Mouse (Mus musculus) midbrain, postnatal 0 days (tissue): ENCODE data around the gene Cck. TPM values are rescaled to one million over a fixed set of nuclear protein-coding genes. Genes with fewer than 3 reads are reported as not detected.

Experiments
- ATAC-seq: fragments of 200-750 bp; cut with Nextera tagmentation; 2 replicates; pipeline ENCODE4 v1.8.0; 2017; ENCODE audit warnings: moderate number of reproducible peaks, mild to moderate bottlenecking, moderate TSS enrichment, moderate library complexity; ENCODE audit not compliant: low FRiP score
- DNase-seq: peaks from one replicate; pipeline ENCODE4 v3.0.0-alpha.2; 2015; ENCODE audit warnings: low spot score
- H3K27ac ChIP-seq: fragments of 300-500 bp; sonication (generic); 2 replicates; pipeline ENCODE4 v1.5.1; 2014; ENCODE audit warnings: low read depth, mild to moderate bottlenecking, low read length, mixed read lengths
- H3K27me3 ChIP-seq: fragments of 300-500 bp; sonication (generic); 2 replicates; pipeline ENCODE4 v1.6.1; 2014; ENCODE audit warnings: low read length, control low read depth, mixed read lengths; ENCODE audit not compliant: insufficient read depth
- H3K36me3 ChIP-seq: fragments of 300-500 bp; sonication (generic); 2 replicates; pipeline ENCODE4 v1.6.1; 2014; ENCODE audit warnings: low read length, control low read depth, mixed read lengths; ENCODE audit not compliant: insufficient read depth
- H3K4me1 ChIP-seq: fragments of 300-500 bp; sonication (generic); 2 replicates; pipeline ENCODE4 v1.6.1; 2014; ENCODE audit warnings: mild to moderate bottlenecking, control low read depth, antibody characterized with exemption, low read length, mixed read lengths; ENCODE audit not compliant: insufficient read depth
- H3K4me2 ChIP-seq: fragments of 300-500 bp; sonication (generic); 2 replicates; pipeline ENCODE4 v1.6.1; 2014; ENCODE audit warnings: low read depth, mild to moderate bottlenecking, low read length, mixed read lengths; ENCODE audit not compliant: poor library complexity, severe bottlenecking
- H3K4me3 ChIP-seq: fragments of 300-500 bp; sonication (generic); 2 replicates; pipeline ENCODE4 v1.5.1; 2014; ENCODE audit warnings: low read depth, mild to moderate bottlenecking, low read length, moderate library complexity
- H3K9ac ChIP-seq: fragments of 300-500 bp; sonication (generic); replicated peaks from 2 replicates; pipeline ENCODE4 v1.6.1; 2014; ENCODE audit warnings: mild to moderate bottlenecking, low read length, moderate library complexity, mixed read lengths; ENCODE audit not compliant: poor library complexity, severe bottlenecking
- H3K9me3 ChIP-seq: fragments of 300-500 bp; sonication (generic); 2 replicates; pipeline ENCODE4 v1.6.1; 2016; ENCODE audit warnings: low read length, control low read depth
- CTCF ChIP-seq: IDR thresholded peaks from 2 replicates; pipeline ENCODE4 v1.5.1; 2016; ENCODE audit warnings: antibody characterized with exemption, mild to moderate bottlenecking
- WGBS: fragments of 180-500 bp; shearing (Covaris S2); extraction: QIAGEN DNeasy Blood & Tissue Kit; methylation state at CpG from one replicate; pipeline ENCODE4 v1.1.7; 2014; 5-methylcytosine and 5-hydroxymethylcytosine counted together
- polyA plus RNA-seq: library from polyadenylated mRNA; unstranded; fragments of >200 nt; fragmentation: Nextera tagmentation; extraction: Ambion mirVana; gene quantifications from 2 replicates; pipeline ENCODE4 v1.2.1, GENCODE M21; 2015
- total RNA-seq: library from RNA; depleted of rRNA; stranded (reverse); fragments of >200 nt; gene quantifications from 2 replicates; pipeline ENCODE4 v1.2.3, GENCODE M21; 2014

Cck gene
- total and polyA plus RNA-seq, 2 experiments from 2014 or later, result 75.4 to 185 TPM

- Histone ChIP-seq H3K27ac (no peak overlapping the region), H3K4me1 (no peaks in the 10 kb centered on the region), H3K4me3 (no peak overlapping the region), H3K4me2 (no peak overlapping the region), H3K36me3 (peaks cover 38% of the 10 kb centered on the region), H3K9ac (no peak overlapping the region), H3K9me3 (no peaks in the 10 kb centered on the region), H3K27me3 (no peaks in the 10 kb centered on the region)
- no peak for ATAC-seq
- peak; percentile 63 for TF ChIP-seq CTCF
- 88% methylated on average over 5 of the region's 5 CpGs for WGBS
- DNase-seq, result no peak
Observed at GRCm38 (mm10) chr9:121474771-121475170, 20.7 kb downstream of the Cck start.

- no peaks in the 10 kb centered on the region for H3K9me3 ChIP-seq
- no peak for ATAC-seq
- H3K4me3 ChIP-seq, result no peak overlapping the region
- no peaks in the 10 kb centered on the region for H3K4me1 ChIP-seq
- 0 out of 2 replicates have a peak overlapping the region, but pooled peaks have one; percentile 13 for H3K9ac ChIP-seq
- WGBS, result 76% methylated on average over 6 of the region's 6 CpGs
- no peak overlapping the region for H3K27ac ChIP-seq
- peaks cover 63% of the 10 kb centered on the region for H3K36me3 ChIP-seq
- H3K27me3 ChIP-seq, result no peaks in the 10 kb centered on the region
- H3K4me2 ChIP-seq, result no peak overlapping the region
- no peak for TF ChIP-seq CTCF
- peak; percentile 78 for DNase-seq
Observed at GRCm38 (mm10) chr9:121469711-121470110, 25.8 kb downstream of the Cck start.

GRCm38 (mm10) chr9:121467460-121467859 lies 28.0 kb downstream of the Cck start:
- H3K27me3 ChIP-seq, result no peaks in the 10 kb centered on the region
- 75% methylated on average over 11 of the region's 11 CpGs for WGBS
- DNase-seq, result no peak
- no peaks in the 10 kb centered on the region for H3K9me3 ChIP-seq
- no peak overlapping the region for H3K4me3 ChIP-seq
- no peak for ATAC-seq
- H3K27ac ChIP-seq, result no peak overlapping the region
- no peak overlapping the region for H3K4me2 ChIP-seq
- H3K4me1 ChIP-seq, result no peaks in the 10 kb centered on the region
- no peak overlapping the region for H3K9ac ChIP-seq
- peaks cover 54% of the 10 kb centered on the region for H3K36me3 ChIP-seq
- TF ChIP-seq CTCF, result no peak

- DNase-seq, result no peak
- ATAC-seq, result no peak
- H3K27me3 ChIP-seq, result no peaks in the 10 kb centered on the region
- no peaks in the 10 kb centered on the region for H3K4me1 ChIP-seq
- peaks cover 62% of the 10 kb centered on the region for H3K36me3 ChIP-seq
- no peak for TF ChIP-seq CTCF
- 86% methylated on average over 16 of the region's 16 CpGs for WGBS
- H3K4me3 ChIP-seq, result no peak overlapping the region
- H3K9me3 ChIP-seq, result no peaks in the 10 kb centered on the region
- no peak overlapping the region for H3K4me2 ChIP-seq
- no peak overlapping the region for H3K27ac ChIP-seq
- H3K9ac ChIP-seq, result no peak overlapping the region
Observed at GRCm38 (mm10) chr9:121460527-121460926, 35.0 kb downstream of the Cck start.

GRCm38 (mm10) chr9:121459950-121460349 lies 35.5 kb downstream of the Cck start:
- DNase-seq (no peak), ATAC-seq (no peak)
- no peak for TF ChIP-seq CTCF
- H3K4me2 ChIP-seq, result no peak overlapping the region
- no peaks in the 10 kb centered on the region for H3K27me3 ChIP-seq
- no peaks in the 10 kb centered on the region for H3K4me1 ChIP-seq
- 80% methylated on average over 2 of the region's 2 CpGs for WGBS
- H3K9ac ChIP-seq, result no peak overlapping the region
- no peaks in the 10 kb centered on the region for H3K9me3 ChIP-seq
- H3K27ac ChIP-seq, result no peak overlapping the region
- peaks cover 66% of the 10 kb centered on the region for H3K36me3 ChIP-seq
- H3K4me3 ChIP-seq, result no peak overlapping the region

GRCm38 (mm10) chr9:121458466-121458865 lies 37.0 kb downstream of the Cck start:
- peaks cover 80% of the 10 kb centered on the region for H3K36me3 ChIP-seq

More at GRCm38 (mm10) chr9:121458466-121458865, 37.0 kb downstream of the Cck start:
- H3K27ac ChIP-seq, result no peak overlapping the region
- DNase-seq (peak; percentile 68), ATAC-seq (0 out of 2 replicates have a peak, but pooled peaks have one; percentile 7)
- no peak overlapping the region for H3K4me3 ChIP-seq
- H3K27me3 ChIP-seq, result no peaks in the 10 kb centered on the region
- no peak overlapping the region for H3K9ac ChIP-seq
- H3K4me2 ChIP-seq, result no peak overlapping the region
- WGBS, result 32% methylated on average over 8 of the region's 8 CpGs
- no peaks in the 10 kb centered on the region for H3K4me1 ChIP-seq
- H3K9me3 ChIP-seq, result no peaks in the 10 kb centered on the region
- TF ChIP-seq CTCF, result peak; percentile 84
